Mouse (Mus musculus): ENCODE measurements at regions not wholly inside any gene's neighbourhood (a gene's known extent, or its start where the extent isn't known, plus 50 kb on each side); places are given as distances from the start of the nearest gene placed in this dataset.

GRCm38 (mm10) chr6:117000951-117001725 lies 167.2 kb upstream of the Cxcl12 start:
- no peak for DNase-seq (ENCODE audit: low spot score)

GRCm38 (mm10) chr6:117012621-117013020 lies 155.7 kb upstream of the Cxcl12 start:
- DNase-seq (ENCODE audit: low spot score) = no peak

- no peak for DNase-seq (ENCODE audit: low spot score)
Observed at GRCm38 (mm10) chr6:117015461-117015860, 152.9 kb upstream of the Cxcl12 start.

- DNase-seq (ENCODE audit: low spot score) = no peak
Observed at GRCm38 (mm10) chr6:117021851-117022250, 146.5 kb upstream of the Cxcl12 start.

GRCm38 (mm10) chr6:117032042-117032746 lies 136.1 kb upstream of the Cxcl12 start:
- no peak for DNase-seq (ENCODE audit: low spot score)

- no peak for DNase-seq (ENCODE audit: low spot score)
Observed at GRCm38 (mm10) chr6:117043744-117044143, 124.6 kb upstream of the Cxcl12 start.

- no peak for DNase-seq (ENCODE audit: low spot score)
Observed at GRCm38 (mm10) chr6:117049459-117050010, 118.8 kb upstream of the Cxcl12 start.

GRCm38 (mm10) chr6:117060688-117061087 lies 107.6 kb upstream of the Cxcl12 start:
- no peak for DNase-seq (ENCODE audit: low spot score)

GRCm38 (mm10) chr6:117067541-117068305 lies 100.6 kb upstream of the Cxcl12 start:
- no peak for DNase-seq (ENCODE audit: low spot score)

- no peak for DNase-seq (ENCODE audit: low spot score)
Observed at GRCm38 (mm10) chr6:117071311-117071710, 97.0 kb upstream of the Cxcl12 start.

GRCm38 (mm10) chr6:117071857-117072256 lies 96.5 kb upstream of the Cxcl12 start:
- no peak for DNase-seq (ENCODE audit: low spot score)

- no peak for DNase-seq (ENCODE audit: low spot score)
Observed at GRCm38 (mm10) chr6:117079500-117079899, 88.8 kb upstream of the Cxcl12 start.

- DNase-seq (ENCODE audit: low spot score) = no peak
Observed at GRCm38 (mm10) chr6:117080973-117081372, 87.4 kb upstream of the Cxcl12 start.

GRCm38 (mm10) chr6:117084211-117084610 lies 84.1 kb upstream of the Cxcl12 start:
- DNase-seq (ENCODE audit: low spot score) = no peak

- DNase-seq (ENCODE audit: low spot score) = no peak
Observed at GRCm38 (mm10) chr6:117084833-117085500, 83.4 kb upstream of the Cxcl12 start.

- no peak for DNase-seq (ENCODE audit: low spot score)
Observed at GRCm38 (mm10) chr6:117094742-117095141, 73.6 kb upstream of the Cxcl12 start.

- DNase-seq (ENCODE audit: low spot score) = no peak
Observed at GRCm38 (mm10) chr6:117099871-117100270, 68.5 kb upstream of the Cxcl12 start.

- DNase-seq (ENCODE audit: low spot score) = no peak
Observed at GRCm38 (mm10) chr6:117102693-117103092, 65.6 kb upstream of the Cxcl12 start.

- no peak for DNase-seq (ENCODE audit: low spot score)
Observed at GRCm38 (mm10) chr6:117104047-117104446, 64.3 kb upstream of the Cxcl12 start.

- DNase-seq (ENCODE audit: low spot score) = no peak
Observed at GRCm38 (mm10) chr6:117104463-117104862, 63.9 kb upstream of the Cxcl12 start.

- no peak for DNase-seq (ENCODE audit: low spot score)
Observed at GRCm38 (mm10) chr6:117105182-117105589, 63.1 kb upstream of the Cxcl12 start.

- DNase-seq (ENCODE audit: low spot score) = no peak
Observed at GRCm38 (mm10) chr6:117110291-117110690, 58.0 kb upstream of the Cxcl12 start.

Measured in spleen, adult 12 weeks (tissue).